ENCODE assay signal across 8 mouse cellular contexts in the genomic region with DNA sequence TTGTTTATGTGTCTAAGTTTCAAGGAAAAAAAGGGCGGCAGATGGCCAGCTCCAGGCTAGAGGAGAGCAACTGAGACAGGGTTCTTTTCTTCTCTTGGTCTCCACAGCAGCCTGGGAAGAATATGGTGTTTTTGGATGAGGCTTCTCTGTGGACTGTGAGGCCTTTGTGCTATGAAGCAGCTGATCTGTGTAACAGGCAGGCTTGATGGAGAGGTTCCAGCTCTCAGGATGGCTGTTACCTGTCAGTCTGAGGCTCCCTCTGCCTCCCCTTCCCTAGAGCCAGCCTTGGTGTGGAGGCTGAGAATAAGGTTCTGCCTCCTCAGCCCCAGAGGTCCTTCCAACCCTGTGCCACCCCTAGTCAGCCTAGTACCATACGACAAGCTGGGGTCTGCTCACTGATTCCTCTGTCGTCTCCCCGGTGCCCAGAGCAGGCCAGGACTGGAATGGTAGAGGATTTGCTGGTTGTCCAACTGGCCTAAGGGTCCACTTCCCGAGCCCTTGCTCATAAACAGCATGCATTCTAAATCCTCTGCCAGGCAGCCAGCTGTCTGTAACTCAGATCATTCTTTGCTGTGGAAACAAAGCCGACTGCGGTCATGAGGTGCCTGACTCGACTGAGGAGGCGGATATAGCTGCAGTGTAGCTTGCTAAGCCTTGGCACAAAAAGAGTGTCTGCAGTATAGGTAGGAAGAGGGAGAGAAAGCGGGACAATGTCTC.
A peak's percentile ranks its signal among the peaks of the same experiment; 100 is the strongest.
DNase-seq lines count a peak whose midpoint lies in the region; ATAC-seq and TF ChIP-seq lines count a peak whose summit lies in the region.

No protein-coding gene starts in this region.

- H3K27ac ChIP-seq in gastrocnemius, adult 2 months, result peak overlapping the region; percentile 46
- H3K27ac ChIP-seq in embryonic facial prominence, embryonic 15.5 days (replicated peaks), result 0 out of 2 replicates have a peak overlapping the region, but pooled peaks have one; percentile 17
- peak overlapping the region; percentile 43; the same call in 1 of the 2 replicates for H3K27ac ChIP-seq in hindbrain, postnatal 0 days
- H3K27ac ChIP-seq in midbrain, embryonic 16.5 days (ENCODE audit: low read length), result peak overlapping the region; percentile 62
- H3K27ac ChIP-seq in heart, embryonic 11.5 days (ENCODE audit: low read depth, low read length), result no peak overlapping the region

- peaks cover 19% of the 10 kb centered on the region for H3K4me1 ChIP-seq in embryonic facial prominence, embryonic 15.5 days
- H3K4me1 ChIP-seq in hindbrain, postnatal 0 days (ENCODE audit: insufficient read depth, low read length), result peaks cover 29% of the 10 kb centered on the region; the same call in 1 of the 2 replicates
- peaks cover 24% of the 10 kb centered on the region for H3K4me1 ChIP-seq in midbrain, embryonic 16.5 days (ENCODE audit: control insufficient read depth, insufficient read depth, low read length)
- H3K4me1 ChIP-seq in heart, embryonic 11.5 days (ENCODE audit: control insufficient read depth, insufficient read depth, low read length), result peaks cover 10% of the 10 kb centered on the region

- DNase-seq in gastrocnemius, adult 2 months, result no peak
- DNase-seq in gastrocnemius, postnatal 25 days, result no peak
- DNase-seq in hindbrain, postnatal 0 days (ENCODE audit: low spot score), result peak; percentile 63
- no peak for DNase-seq in adrenal gland, postnatal 25 days
- no peak for DNase-seq in thymus, postnatal 0 days (ENCODE audit: low spot score)

- H3K27me3 ChIP-seq in embryonic facial prominence, embryonic 15.5 days, result no peaks in the 10 kb centered on the region
- H3K27me3 ChIP-seq in hindbrain, postnatal 0 days (ENCODE audit: insufficient read depth, low read length), result no peaks in the 10 kb centered on the region
- H3K27me3 ChIP-seq in midbrain, embryonic 16.5 days (ENCODE audit: control insufficient read depth, insufficient read depth, low read depth, low read length), result no peaks in the 10 kb centered on the region
- no peaks in the 10 kb centered on the region for H3K27me3 ChIP-seq in heart, embryonic 11.5 days (ENCODE audit: control insufficient read depth, insufficient read depth, low read length)

- WGBS in embryonic facial prominence, embryonic 15.5 days, result 60% methylated on average over 10 of the region's 10 CpGs
- 31% methylated on average over 10 of the region's 10 CpGs for WGBS in hindbrain, postnatal 0 days
- 42% methylated on average over 10 of the region's 10 CpGs for WGBS in midbrain, embryonic 16.5 days
- WGBS in heart, embryonic 11.5 days (ENCODE audit: insufficient replicate concordance), result 79% methylated on average over 10 of the region's 10 CpGs

- H3K9ac ChIP-seq in embryonic facial prominence, embryonic 15.5 days, result no peak overlapping the region
- H3K9ac ChIP-seq in hindbrain, postnatal 0 days (replicated peaks; ENCODE audit: low read length), result no peak overlapping the region
- H3K9ac ChIP-seq in midbrain, embryonic 16.5 days (ENCODE audit: low read depth, low read length), result no peak overlapping the region
- H3K9ac ChIP-seq in heart, embryonic 11.5 days (ENCODE audit: low read depth, low read length), result no peak overlapping the region

- no peak overlapping the region for H3K4me3 ChIP-seq in gastrocnemius, adult 2 months
- no peak overlapping the region for H3K4me3 ChIP-seq in embryonic facial prominence, embryonic 15.5 days (replicated peaks)
- H3K4me3 ChIP-seq in hindbrain, postnatal 0 days (ENCODE audit: low read length), result no peak overlapping the region
- no peak overlapping the region for H3K4me3 ChIP-seq in midbrain, embryonic 16.5 days (ENCODE audit: low read depth, low read length)
- H3K4me3 ChIP-seq in heart, embryonic 11.5 days (ENCODE audit: low read depth, low read length), result no peak overlapping the region

- no peaks in the 10 kb centered on the region for H3K36me3 ChIP-seq in embryonic facial prominence, embryonic 15.5 days
- H3K36me3 ChIP-seq in hindbrain, postnatal 0 days (ENCODE audit: insufficient read depth, low read length), result no peaks in the 10 kb centered on the region
- H3K36me3 ChIP-seq in midbrain, embryonic 16.5 days (ENCODE audit: control insufficient read depth, insufficient read depth, low read length), result no peaks in the 10 kb centered on the region
- H3K36me3 ChIP-seq in heart, embryonic 11.5 days (ENCODE audit: control insufficient read depth, insufficient read depth, low read length), result no peaks in the 10 kb centered on the region

- H3K4me2 ChIP-seq in embryonic facial prominence, embryonic 15.5 days (replicated peaks), result no peak overlapping the region
- H3K4me2 ChIP-seq in hindbrain, postnatal 0 days (ENCODE audit: low read depth, low read length), result no peak overlapping the region
- H3K4me2 ChIP-seq in midbrain, embryonic 16.5 days (ENCODE audit: low read length), result no peak overlapping the region
- no peak overlapping the region for H3K4me2 ChIP-seq in heart, embryonic 11.5 days

- H3K9me3 ChIP-seq in embryonic facial prominence, embryonic 15.5 days (replicated peaks), result no peaks in the 10 kb centered on the region
- no peaks in the 10 kb centered on the region for H3K9me3 ChIP-seq in hindbrain, postnatal 0 days (ENCODE audit: low read length)
- H3K9me3 ChIP-seq in midbrain, embryonic 16.5 days (replicated peaks; ENCODE audit: control insufficient read depth, low read length, poor library complexity, severe bottlenecking), result no peaks in the 10 kb centered on the region
- no peaks in the 10 kb centered on the region for H3K9me3 ChIP-seq in heart, embryonic 11.5 days (replicated peaks; ENCODE audit: control insufficient read depth, low read length)

- ATAC-seq in embryonic facial prominence, embryonic 15.5 days (ENCODE audit: insufficient number of reproducible peaks, low FRiP score, low TSS enrichment, low read depth), result peak; percentile 40; the same call in 1 of the 2 replicates
- peak; percentile 79 for ATAC-seq in hindbrain, postnatal 0 days
- peak; percentile 49; the same call in 1 of the 2 replicates for ATAC-seq in midbrain, embryonic 16.5 days
- ATAC-seq in heart, embryonic 11.5 days (replicated peaks; ENCODE audit: insufficient number of reproducible peaks, low FRiP score, low TSS enrichment), result no peak

- intact Hi-C loops in gastrocnemius, adult 2 months (cut with DNase I), result no loop called here

- no peak for TF ChIP-seq CTCF in gastrocnemius, adult 2 months (IDR thresholded peaks at IDR 0.05)
- no peak for TF ChIP-seq CTCF in hindbrain, postnatal 0 days (IDR thresholded peaks at IDR 0.05; ENCODE audit: low read depth)
